Mouse (Mus musculus): ENCODE data around the gene Micall2.

- no peak for TF ChIP-seq CTCF (IDR thresholded peaks at IDR 0.05; ENCODE audit: low read depth, low read length)
- TF ChIP-seq POLR2AphosphoS5 (IDR thresholded peaks at IDR 0.05; ENCODE audit: insufficient replicate concordance, low read depth, low read length), result no peak
These were observed 20.4 kb upstream of the Micall2 start for GRCm38 (mm10) chr5:139756586-139756985.

Measured in G1E (cell line).